ENCODE assay signal across 17 mouse cellular contexts in the genomic region with DNA sequence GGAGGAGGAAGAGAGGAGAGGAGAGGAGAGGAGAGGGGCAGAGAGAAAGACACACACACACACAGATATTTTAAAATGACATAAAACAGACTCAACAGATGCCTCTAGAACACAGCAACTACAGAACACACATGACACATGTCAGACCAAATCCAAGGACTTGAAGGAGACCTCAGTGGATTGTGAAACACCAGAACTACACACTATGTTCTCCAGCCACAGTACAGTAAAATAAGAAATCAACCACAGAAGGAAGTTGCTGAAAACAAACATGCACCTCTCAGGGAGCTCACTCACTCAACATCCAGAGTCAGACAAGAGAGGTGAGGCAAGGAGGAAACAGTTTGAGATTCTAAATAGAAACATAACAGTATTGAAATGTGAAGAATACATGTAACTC.
"Had no signal": no experiment of that assay in that cellular context is flagged by ENCODE, and none has a peak within 500 bp of the region (broad histone marks: within the 10 kb centered on the region; RNA-seq: fewer than 3 reads in every experiment).

No protein-coding gene starts in this region.

- ATAC-seq: liver, postnatal 0 days had no signal

- H3K4me3 ChIP-seq: liver, embryonic 15.5 days; lung, embryonic 15.5 days; midbrain, embryonic 10.5 days; midbrain, embryonic 12.5 days; neural tube, embryonic 12.5 days; stomach, embryonic 15.5 days had no signal

- H3K27ac ChIP-seq: liver, embryonic 15.5 days; lung, embryonic 15.5 days; macrophage; midbrain, embryonic 10.5 days; midbrain, embryonic 12.5 days; neural tube, embryonic 12.5 days; stomach, embryonic 15.5 days; stomach, postnatal 0 days had no signal

- DNase-seq: liver, postnatal 0 days; lung, adult 2 months; lung, postnatal 10 days; lung, postnatal 36 days; midbrain, embryonic 14.5 days; right cerebral cortex, postnatal 14 days; thymus, adult 2 months; thymus, postnatal 25 days; thymus, postnatal 4 days had no signal

- H3K36me3 ChIP-seq: neural tube, embryonic 12.5 days had no signal

- H3K27me3 ChIP-seq: liver, embryonic 15.5 days; lung, embryonic 15.5 days; midbrain, embryonic 12.5 days; neural tube, embryonic 12.5 days; stomach, embryonic 15.5 days had no signal

- H3K9me3 ChIP-seq: liver, embryonic 15.5 days; lung, embryonic 15.5 days; neural tube, embryonic 12.5 days; stomach, embryonic 15.5 days had no signal

- H3K4me1 ChIP-seq: liver, embryonic 15.5 days; lung, embryonic 15.5 days; midbrain, embryonic 10.5 days; neural tube, embryonic 12.5 days; stomach, embryonic 15.5 days had no signal
